Mouse (Mus musculus): ENCODE measurements around the gene Smim7. TPM values are rescaled to one million over a fixed set of nuclear protein-coding genes. Genes with fewer than 3 reads are reported as not detected.

The Smim7 gene
- 100 to 1,000 TPM in 1 of 2 experiments, 10 to 100 TPM in 1; 88.6 to 100 TPM for total RNA-seq (2023)

DNA sequence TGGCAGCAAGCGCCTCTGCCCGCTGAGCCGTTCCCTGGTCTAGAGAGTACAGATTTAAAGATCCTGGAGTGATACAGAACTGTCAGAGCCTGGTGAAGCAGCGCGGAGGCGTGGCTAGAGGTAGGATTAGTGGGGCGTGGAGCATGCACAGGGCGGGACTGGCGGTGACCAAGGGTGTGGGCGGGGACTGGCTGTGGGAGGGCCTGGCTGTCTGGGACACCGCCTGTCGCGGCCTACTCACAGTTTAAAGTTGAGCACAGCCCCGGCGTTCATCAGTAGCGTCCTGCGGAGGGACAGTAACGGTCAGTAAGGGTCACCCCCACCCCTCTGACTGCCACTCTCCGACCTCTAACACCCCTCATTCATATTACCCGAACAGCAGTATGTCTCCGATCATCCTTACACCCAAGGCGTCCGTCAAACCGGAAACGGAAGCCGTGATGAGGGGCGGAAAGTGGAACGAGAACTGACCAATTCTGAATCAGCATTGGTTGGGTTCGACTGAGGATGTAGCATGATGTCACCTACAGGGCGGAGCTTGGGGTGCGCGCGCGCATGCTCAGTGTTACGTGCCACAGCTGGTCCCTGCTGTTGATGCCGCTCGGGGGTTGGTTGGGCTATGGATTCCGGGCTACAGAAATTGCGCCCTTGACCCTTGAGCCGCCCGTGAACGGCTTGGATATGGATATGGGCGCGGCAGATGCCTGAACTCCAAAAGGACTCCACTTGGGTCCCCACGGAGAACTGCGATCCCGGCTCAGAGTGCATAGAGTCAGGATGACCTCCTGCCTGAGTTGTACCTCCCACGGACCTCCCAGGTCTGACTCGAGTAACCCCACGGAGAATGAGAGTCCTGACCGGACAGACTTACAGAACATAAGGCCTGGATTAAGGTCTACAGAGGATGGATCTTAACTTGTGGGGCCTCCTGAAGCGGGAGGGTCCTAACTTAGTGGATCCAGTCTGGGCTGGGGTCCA is at the start of gene Smim7:
Gene Smim7, minus strand, starts transcription at position 456 of the 978 bp plus-strand sequence.

DNA sequence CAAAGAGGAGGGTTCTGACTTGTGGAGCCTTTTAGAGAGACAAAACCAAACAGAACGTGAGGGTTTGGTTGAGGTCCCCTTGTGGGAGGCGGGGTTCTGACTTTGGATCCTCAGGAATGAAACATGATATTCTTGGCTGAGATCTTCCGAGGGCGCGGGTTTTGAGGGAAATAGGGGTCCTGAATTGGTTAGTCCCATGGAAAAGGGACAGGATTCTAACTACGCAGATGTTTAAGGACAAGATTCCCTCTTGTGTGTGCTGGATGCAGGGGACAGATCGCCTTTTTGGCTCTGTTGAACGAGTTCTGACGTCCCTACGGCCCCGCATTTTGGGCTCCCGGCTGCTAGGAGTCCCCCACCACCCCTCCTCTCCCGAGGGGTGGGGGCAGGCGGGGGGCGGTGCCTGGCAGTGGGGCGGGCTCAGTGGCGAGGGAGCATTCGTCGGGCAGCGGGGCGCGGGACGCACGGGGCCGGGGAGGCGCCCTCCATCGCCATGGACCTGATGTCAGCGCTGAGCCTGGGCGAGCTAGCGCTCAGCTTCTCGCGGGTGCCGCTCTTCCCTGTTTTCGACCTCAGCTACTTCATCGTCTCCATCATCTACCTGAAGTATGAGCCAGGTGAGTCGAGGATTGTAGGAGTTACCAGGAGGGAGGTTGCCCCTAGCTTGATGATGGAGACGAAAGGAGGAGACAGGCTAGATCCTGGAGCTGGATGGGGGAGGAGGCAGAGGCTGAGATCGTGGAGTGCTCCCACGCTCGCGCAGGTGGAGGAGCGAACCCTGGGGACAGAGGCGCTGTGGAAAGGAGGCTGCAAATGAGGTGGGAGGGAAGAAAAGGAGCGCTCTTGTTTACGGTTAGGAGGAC is 954 bp upstream of the Smim7 start, which contains the start of gene Tmem38a:
Gene Tmem38a, plus strand, starts transcription at position 445 of the 863 bp plus-strand sequence.

GRCm38 (mm10) chr8:72547802-72548643 is 22.9 kb downstream of the Smim7 start, which contains the start of gene Med26:
Gene Med26 (minus strand): TSS chr8:72548270.

Other genes with a start within 250 kb of the Smim7 start
- 10 to 100 TPM; 54.6 to 59.5 TPM for gene Eps15l1, start 149.6 kb downstream of the Smim7 start, total RNA-seq (2023)
- gene Calr3, start 127.2 kb downstream of the Smim7 start, total RNA-seq (2023): under 1 TPM in 1 of 2 experiments, not detected in 1; 0.31 TPM
- gene 1700030K09Rik, start 127.2 kb downstream of the Smim7 start, total RNA-seq (2023): 1 to 10 TPM; 3.0 to 5.0 TPM
- 10 to 100 TPM; 56.4 to 85.1 TPM for gene Cherp, start 95.9 kb downstream of the Smim7 start, total RNA-seq (2023)
- gene Slc35e1, start 78.5 kb downstream of the Smim7 start, total RNA-seq (2023): 100 to 1,000 TPM in 1 of 2 experiments, 10 to 100 TPM in 1; 97.8 to 113 TPM
- gene Med26, start 22.8 kb downstream of the Smim7 start, total RNA-seq (2023): 10 to 100 TPM; 11.9 to 12.4 TPM
- 10 to 100 TPM; 13.8 to 13.9 TPM for gene Tmem38a, start 967 bp upstream of the Smim7 start, total RNA-seq (2023)
- gene Nwd1, start 75.6 kb upstream of the Smim7 start, total RNA-seq (2023): 1 to 10 TPM in 1 of 2 experiments, under 1 TPM in 1; 0.46 to 1.1 TPM
- 100 to 1,000 TPM; 119 to 133 TPM for gene Sin3b, start 152.2 kb upstream of the Smim7 start, total RNA-seq (2023)
- under 1 TPM; 0.64 to 0.84 TPM for gene F2rl3, start 190.8 kb upstream of the Smim7 start, total RNA-seq (2023)

Data from neutrophil, adult 83 days (primary cell).